Mouse (Mus musculus) limb, embryonic 13.5 days (tissue): ENCODE measurements around the gene Rab35. TPM values are rescaled to one million over a fixed set of nuclear protein-coding genes. Genes with fewer than 3 reads are reported as not detected.

Source experiments
- ATAC-seq: fragments of 200-750 bp; cut with Nextera tagmentation; 2 replicates; pipeline ENCODE4 v1.8.0; 2017; ENCODE audit warnings: low read depth, moderate number of reproducible peaks, moderate TSS enrichment; ENCODE audit not compliant: low FRiP score
- H3K27ac ChIP-seq: fragments of 300-500 bp; sonication (generic); 2 replicates; pipeline ENCODE4 v1.5.1; 2015; ENCODE audit warnings: inconsistent platforms, mild to moderate bottlenecking, moderate library complexity
- H3K27me3 ChIP-seq: fragments of 300-500 bp; sonication (generic); 2 replicates; pipeline ENCODE4 v1.6.1; 2015; ENCODE audit warnings: mild to moderate bottlenecking, inconsistent platforms
- H3K36me3 ChIP-seq: fragments of 300-500 bp; sonication (generic); 2 replicates; pipeline ENCODE4 v1.6.1; 2015; ENCODE audit warnings: inconsistent platforms, mild to moderate bottlenecking, moderate library complexity
- H3K4me1 ChIP-seq: fragments of 300-500 bp; sonication (generic); 2 replicates; pipeline ENCODE4 v1.6.1; 2015; ENCODE audit warnings: inconsistent platforms
- H3K4me2 ChIP-seq: fragments of 300-500 bp; sonication (generic); replicated peaks from 2 replicates; pipeline ENCODE4 v1.6.1; 2015; ENCODE audit warnings: inconsistent platforms, mild to moderate bottlenecking, moderate library complexity
- H3K4me3 ChIP-seq: fragments of 300-500 bp; sonication (generic); 2 replicates; pipeline ENCODE4 v1.5.1; 2015; ENCODE audit warnings: moderate library complexity, mild to moderate bottlenecking, inconsistent platforms
- H3K9ac ChIP-seq: fragments of 300-500 bp; sonication (generic); 2 replicates; pipeline ENCODE4 v1.6.1; 2015; ENCODE audit warnings: mild to moderate bottlenecking, inconsistent platforms
- H3K9me3 ChIP-seq: fragments of 300-500 bp; sonication (generic); 2 replicates; pipeline ENCODE4 v1.6.1; 2016; ENCODE audit warnings: inconsistent platforms
- WGBS: fragments of 180-500 bp; shearing (Covaris S2); methylation state at CpG from one replicate; pipeline ENCODE4 v1.1.7; 2015; 5-methylcytosine and 5-hydroxymethylcytosine counted together
- polyA plus RNA-seq: library from polyadenylated mRNA; unstranded; fragments of >200 nt; fragmentation: Nextera tagmentation; extraction: Ambion mirVana; gene quantifications from 2 replicates; pipeline ENCODE4 v1.2.1, GENCODE M21; 2015

Rab35 gene
- polyA plus RNA-seq, 1 experiment from 2014 or later: 14.5 TPM

GRCm38 (mm10) chr5:115623694-115624440 is 7.8 kb upstream of the Rab35 start:
- no peak for ATAC-seq
- Histone ChIP-seq H3K9ac (no peak overlapping the region), H3K36me3 (peaks cover 46% of the 10 kb centered on the region), H3K27ac (no peak overlapping the region), H3K4me2 (no peak overlapping the region), H3K27me3 (no peaks in the 10 kb centered on the region), H3K4me1 (no peaks in the 10 kb centered on the region), H3K9me3 (no peaks in the 10 kb centered on the region), H3K4me3 (no peak overlapping the region)
- WGBS: 89% methylated on average over 9 of the region's 9 CpGs

DNA sequence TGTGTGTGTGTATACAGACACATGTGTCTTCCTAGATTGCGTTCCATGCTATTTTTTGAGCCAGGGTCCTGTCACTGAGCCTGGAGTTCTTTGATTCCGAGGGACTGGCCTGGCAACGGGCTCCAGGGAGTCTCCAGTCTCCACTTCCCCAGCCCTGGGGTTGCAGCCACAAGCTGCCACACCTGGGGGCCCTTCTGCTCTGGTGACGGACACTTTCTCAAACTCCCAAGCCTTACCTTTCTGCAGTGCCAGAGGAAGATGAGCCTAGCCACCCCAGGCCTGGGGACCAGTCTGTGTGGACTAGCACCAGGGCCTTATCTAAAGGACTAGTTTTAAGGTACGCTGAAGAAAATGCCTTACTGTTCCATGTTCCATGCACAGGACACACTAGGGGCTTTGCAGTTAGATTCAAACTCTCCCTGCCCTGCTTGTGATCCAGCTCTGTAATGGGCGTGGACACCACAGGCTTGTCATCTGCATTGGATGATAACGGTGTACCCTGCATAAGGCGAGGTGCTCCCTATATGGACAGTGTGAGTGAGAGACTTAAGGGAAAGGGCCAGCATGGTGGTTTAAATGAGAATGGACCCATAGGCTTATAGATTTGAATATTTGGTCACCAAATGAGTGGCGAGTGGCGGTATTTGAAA is 5.3 kb upstream of the Rab35 start:
- ATAC-seq: no peak
- Histone ChIP-seq H3K27me3 (no peaks in the 10 kb centered on the region), H3K36me3 (peaks cover 21% of the 10 kb centered on the region), H3K4me3 (no peak overlapping the region), H3K27ac (no peak overlapping the region), H3K4me1 (peaks cover 11% of the 10 kb centered on the region), H3K9me3 (no peaks in the 10 kb centered on the region), H3K4me2 (no peak overlapping the region), H3K9ac (no peak overlapping the region)
- WGBS: 81% methylated on average over 10 of the region's 10 CpGs

GRCm38 (mm10) chr5:115628083-115628482 is 3.6 kb upstream of the Rab35 start:
- H3K27ac ChIP-seq: no peak overlapping the region; the same call in 1 of the 2 replicates
- peaks cover 20% of the 10 kb centered on the region for H3K4me1 ChIP-seq
- no peak overlapping the region for H3K4me3 ChIP-seq
- no peaks in the 10 kb centered on the region for H3K9me3 ChIP-seq
- whole genome bisulfite sequencing: 74% methylated on average over 8 of the region's 8 CpGs
- peaks cover 10% of the 10 kb centered on the region; the same call in 1 of the 2 replicates for H3K36me3 ChIP-seq
- H3K27me3 ChIP-seq: no peaks in the 10 kb centered on the region
- 0 out of 2 replicates have a peak overlapping the region, but pooled peaks have one; percentile 13 for H3K9ac ChIP-seq
- no peak for ATAC-seq
- H3K4me2 ChIP-seq: no peak overlapping the region

GRCm38 (mm10) chr5:115629672-115630071 is 2.0 kb upstream of the Rab35 start:
- no peak overlapping the region for H3K27ac ChIP-seq

DNA sequence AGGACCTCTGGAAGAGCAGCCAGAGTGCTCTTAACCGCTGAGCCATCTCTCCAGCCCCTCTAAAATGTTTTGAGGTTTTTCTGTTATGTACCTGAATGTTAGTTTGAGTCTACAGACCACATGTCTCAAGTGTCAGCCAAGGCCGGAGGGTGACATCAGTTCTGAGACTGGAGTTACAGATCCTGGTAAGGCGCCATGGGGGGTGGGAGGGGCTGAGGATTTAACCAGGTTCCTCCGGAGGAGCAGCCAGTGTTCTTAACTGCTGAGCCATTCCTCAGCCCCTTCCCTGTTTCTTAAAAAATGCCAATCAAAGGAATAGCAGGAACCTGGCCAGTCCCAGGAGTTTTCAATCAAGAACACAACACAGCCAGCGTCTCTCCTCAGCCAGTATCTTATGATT is 1.4 kb upstream of the Rab35 start:
- Histone ChIP-seq H3K4me1 (peaks cover 27% of the 10 kb centered on the region), H3K9me3 (no peaks in the 10 kb centered on the region), H3K27ac (no peak overlapping the region), H3K9ac (0 out of 2 replicates have a peak overlapping the region, but pooled peaks have one; percentile 92), H3K27me3 (no peaks in the 10 kb centered on the region), H3K4me2 (peak overlapping the region; percentile 85), H3K4me3 (peak overlapping the region; percentile 86), H3K36me3 (peaks cover 6% of the 10 kb centered on the region; the same call in 1 of the 2 replicates)
- no peak for ATAC-seq
- WGBS: 36% methylated on average over 5 of the region's 5 CpGs

More at GRCm38 (mm10) chr5:115629672-115630071, 2.0 kb upstream of the Rab35 start:
- H3K27me3 ChIP-seq: no peaks in the 10 kb centered on the region
- no peak overlapping the region for H3K4me2 ChIP-seq
- H3K9me3 ChIP-seq: no peaks in the 10 kb centered on the region
- H3K9ac ChIP-seq: no peak overlapping the region
- peaks cover 6% of the 10 kb centered on the region; the same call in 1 of the 2 replicates for H3K36me3 ChIP-seq
- no peak for ATAC-seq
- 80% methylated on average over 4 of the region's 4 CpGs for WGBS
- no peak overlapping the region for H3K4me3 ChIP-seq
- peaks cover 27% of the 10 kb centered on the region for H3K4me1 ChIP-seq

GRCm38 (mm10) chr5:115632358-115632714 is 628 bp downstream of the Rab35 start:
- WGBS: 1% methylated on average over 30 of the region's 30 CpGs
- H3K27ac ChIP-seq: peak overlapping the region; percentile 67; the same call in 1 of the 2 replicates
- H3K4me1 ChIP-seq: peaks cover 30% of the 10 kb centered on the region
- H3K4me3 ChIP-seq: peak overlapping the region; percentile 86
- peaks cover 7% of the 10 kb centered on the region for H3K36me3 ChIP-seq
- ATAC-seq: no peak
- H3K9me3 ChIP-seq: no peaks in the 10 kb centered on the region
- no peaks in the 10 kb centered on the region for H3K27me3 ChIP-seq
- peak overlapping the region; percentile 82 for H3K4me2 ChIP-seq
- H3K9ac ChIP-seq: peak overlapping the region; percentile 92

GRCm38 (mm10) chr5:115633060-115633459 is 1.4 kb downstream of the Rab35 start:
- WGBS: 64% methylated on average over 4 of the region's 4 CpGs
- H3K27me3 ChIP-seq: no peaks in the 10 kb centered on the region
- no peaks in the 10 kb centered on the region for H3K9me3 ChIP-seq
- H3K4me3 ChIP-seq: peak overlapping the region; percentile 86
- peaks cover 30% of the 10 kb centered on the region for H3K4me1 ChIP-seq
- peaks cover 15% of the 10 kb centered on the region for H3K36me3 ChIP-seq
- peak overlapping the region; percentile 92 for H3K9ac ChIP-seq
- no peak overlapping the region for H3K27ac ChIP-seq
- no peak for ATAC-seq
- peak overlapping the region; percentile 82 for H3K4me2 ChIP-seq

DNA sequence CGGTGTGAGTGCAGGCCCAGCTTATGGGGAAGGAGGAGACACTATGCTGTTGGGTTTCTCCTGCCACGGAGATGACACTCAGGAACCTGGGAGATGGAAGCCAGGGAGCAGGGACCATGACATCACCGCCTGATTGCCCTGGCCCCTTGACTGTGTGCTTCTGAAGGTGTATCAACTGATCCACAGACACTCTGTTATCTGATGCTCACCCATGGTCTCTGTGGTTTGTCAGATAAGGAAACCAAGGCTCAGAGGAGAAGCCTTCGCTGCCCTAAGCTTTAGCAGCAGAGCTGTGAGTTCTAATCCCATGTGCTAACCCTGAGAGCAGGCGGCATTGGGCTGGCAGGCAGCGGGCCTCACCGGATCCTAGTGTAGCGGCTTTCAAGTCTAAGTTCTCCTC is 2.3 kb downstream of the Rab35 start:
- H3K4me1 ChIP-seq: peaks cover 30% of the 10 kb centered on the region
- H3K9ac ChIP-seq: 0 out of 2 replicates have a peak overlapping the region, but pooled peaks have one; percentile 2
- 86% methylated on average over 8 of the region's 8 CpGs for whole genome bisulfite sequencing
- ATAC-seq: no peak
- H3K27ac ChIP-seq: no peak overlapping the region
- no peaks in the 10 kb centered on the region for H3K27me3 ChIP-seq
- H3K36me3 ChIP-seq: peaks cover 24% of the 10 kb centered on the region
- H3K4me3 ChIP-seq: no peak overlapping the region
- H3K4me2 ChIP-seq: no peak overlapping the region; the same call in 1 of the 2 replicates
- no peaks in the 10 kb centered on the region for H3K9me3 ChIP-seq

DNA sequence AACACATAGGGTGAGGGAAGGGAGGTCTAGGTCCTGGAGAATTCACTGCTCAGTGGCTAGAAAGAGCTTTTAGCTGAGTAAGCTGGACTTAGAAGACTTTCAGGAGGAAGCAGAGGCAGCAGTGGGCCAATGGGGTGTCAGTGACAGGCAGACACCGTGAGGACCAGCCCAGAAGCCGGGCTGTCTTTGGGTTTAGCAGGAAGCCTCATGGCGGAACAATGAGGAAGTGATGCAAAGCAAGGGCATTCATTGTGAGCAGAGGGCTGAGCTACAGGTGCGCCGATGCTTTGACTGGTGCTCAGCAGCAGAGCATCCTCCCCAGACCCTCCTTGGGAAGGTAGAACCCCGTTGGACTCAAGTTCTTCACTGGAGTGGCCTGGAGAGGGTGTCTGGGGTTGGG is 3.8 kb downstream of the Rab35 start:
- H3K9me3 ChIP-seq: no peaks in the 10 kb centered on the region
- H3K9ac ChIP-seq: no peak overlapping the region
- H3K27ac ChIP-seq: no peak overlapping the region
- ATAC-seq: no peak
- H3K27me3 ChIP-seq: no peaks in the 10 kb centered on the region
- peaks cover 39% of the 10 kb centered on the region for H3K36me3 ChIP-seq
- H3K4me1 ChIP-seq: peaks cover 26% of the 10 kb centered on the region
- H3K4me3 ChIP-seq: no peak overlapping the region
- 80% methylated on average over 6 of the region's 6 CpGs for WGBS
- H3K4me2 ChIP-seq: no peak overlapping the region

GRCm38 (mm10) chr5:115644192-115644591 is 12.5 kb downstream of the Rab35 start:
- Histone ChIP-seq H3K9me3 (no peaks in the 10 kb centered on the region), H3K4me1 (no peaks in the 10 kb centered on the region), H3K27ac (no peak overlapping the region), H3K36me3 (peaks cover 93% of the 10 kb centered on the region), H3K4me3 (no peak overlapping the region), H3K9ac (no peak overlapping the region; the same call in 1 of the 2 replicates), H3K27me3 (no peaks in the 10 kb centered on the region), H3K4me2 (no peak overlapping the region)
- 88% methylated on average over 9 of the region's 9 CpGs for WGBS
- ATAC-seq: no peak

DNA sequence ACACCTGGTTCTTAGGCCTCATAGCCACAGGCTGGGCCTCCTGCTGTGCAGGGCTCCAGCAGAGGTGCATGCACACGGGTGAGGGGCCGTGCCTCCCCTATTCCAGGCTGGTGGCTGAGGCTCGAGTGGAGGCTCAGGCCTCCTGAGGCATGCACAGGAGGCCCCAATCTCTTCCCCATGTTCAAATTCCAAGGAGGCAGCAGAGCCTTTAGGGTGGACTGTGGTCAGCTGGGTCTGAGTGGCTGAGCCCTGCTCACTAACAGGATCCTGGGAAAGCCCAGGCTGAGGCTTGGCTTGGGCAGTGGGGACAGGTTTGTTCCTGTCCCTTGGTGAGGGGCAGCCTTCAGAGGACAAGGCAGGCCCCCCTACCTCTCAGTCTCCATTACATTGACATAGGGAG is 17.2 kb downstream of the Rab35 start:
- ATAC-seq: no peak
- no peak overlapping the region for H3K4me3 ChIP-seq
- 63% methylated on average over 3 of the region's 3 CpGs for WGBS
- peaks cover 46% of the 10 kb centered on the region for H3K36me3 ChIP-seq
- H3K27me3 ChIP-seq: no peaks in the 10 kb centered on the region
- H3K9me3 ChIP-seq: no peaks in the 10 kb centered on the region
- peak overlapping the region; percentile 19; the same call in 1 of the 2 replicates for H3K9ac ChIP-seq
- H3K27ac ChIP-seq: no peak overlapping the region
- no peak overlapping the region for H3K4me2 ChIP-seq
- peaks cover 11% of the 10 kb centered on the region for H3K4me1 ChIP-seq

- no peak overlapping the region for H3K4me3 ChIP-seq
- H3K27me3 ChIP-seq: no peaks in the 10 kb centered on the region
- WGBS: 84% methylated on average over 8 of the region's 8 CpGs
- no peak overlapping the region for H3K27ac ChIP-seq
- no peak overlapping the region for H3K9ac ChIP-seq
- peaks cover 38% of the 10 kb centered on the region for H3K36me3 ChIP-seq
- no peaks in the 10 kb centered on the region for H3K9me3 ChIP-seq
- H3K4me2 ChIP-seq: no peak overlapping the region
- ATAC-seq: no peak
- peaks cover 11% of the 10 kb centered on the region for H3K4me1 ChIP-seq
Measured at GRCm38 (mm10) chr5:115649699-115650098, 18.0 kb downstream of the Rab35 start.
